Mouse (Mus musculus) midbrain, embryonic 11.5 days (tissue): ENCODE results near the gene Acsm2. TPM values are rescaled to one million over a fixed set of nuclear protein-coding genes. Genes with fewer than 3 reads are reported as not detected.

ENCODE experiments used
- ATAC-seq: fragments of 200-750 bp; cut with Nextera tagmentation; 2 replicates; pipeline ENCODE4 v1.8.0; 2017; ENCODE audit warnings: moderate TSS enrichment, moderate library complexity; ENCODE audit not compliant: low FRiP score
- DNase-seq: peaks from one replicate; pipeline ENCODE4 v3.0.0; 2015; ENCODE audit warnings: low spot score; ENCODE audit errors: missing footprints
- H3K27ac ChIP-seq: fragments of 300-500 bp; sonication (generic); 2 replicates; pipeline ENCODE4 v1.5.1; 2014; ENCODE audit warnings: low read depth, low read length
- H3K27me3 ChIP-seq: fragments of 300-500 bp; sonication (generic); 2 replicates; pipeline ENCODE4 v1.6.1; 2014; ENCODE audit warnings: mild to moderate bottlenecking, low read length, moderate library complexity, mixed read lengths; ENCODE audit not compliant: control insufficient read depth, insufficient read depth
- H3K36me3 ChIP-seq: fragments of 300-500 bp; sonication (generic); 2 replicates; pipeline ENCODE4 v1.6.1; 2014; ENCODE audit warnings: mild to moderate bottlenecking, low read length, moderate library complexity, mixed read lengths; ENCODE audit not compliant: control insufficient read depth, insufficient read depth
- H3K4me1 ChIP-seq: fragments of 300-500 bp; sonication (generic); 2 replicates; pipeline ENCODE4 v1.6.1; 2014; ENCODE audit warnings: low read length; ENCODE audit not compliant: control insufficient read depth, insufficient read depth
- H3K4me2 ChIP-seq: fragments of 300-500 bp; sonication (generic); 2 replicates; pipeline ENCODE4 v1.6.1; 2014; ENCODE audit warnings: mild to moderate bottlenecking, moderate library complexity
- H3K4me3 ChIP-seq: fragments of 300-500 bp; sonication (generic); 2 replicates; pipeline ENCODE4 v1.5.1; 2014; ENCODE audit warnings: low read depth, low read length
- H3K9ac ChIP-seq: fragments of 300-500 bp; sonication (generic); 2 replicates; pipeline ENCODE4 v1.6.1; 2014; ENCODE audit warnings: low read length
- H3K9me3 ChIP-seq: fragments of 300-500 bp; sonication (generic); 2 replicates; pipeline ENCODE4 v1.6.1; 2016; ENCODE audit warnings: low read length; ENCODE audit not compliant: control insufficient read depth
- WGBS: fragments of 180-500 bp; shearing (Covaris S2); extraction: QIAGEN DNeasy Blood & Tissue Kit; methylation state at CpG from one replicate; pipeline ENCODE4 v1.1.7; 2014; 5-methylcytosine and 5-hydroxymethylcytosine counted together
- polyA plus RNA-seq: library from polyadenylated mRNA; unstranded; fragments of >200 nt; fragmentation: Nextera tagmentation; extraction: Ambion mirVana; gene quantifications from 2 replicates; pipeline ENCODE4 v1.2.1, GENCODE M21; 2014

Gene Acsm2
- polyA plus RNA-seq, 1 experiment from 2014 or later, result not detected

GRCm38 (mm10) chr7:119523389-119523788 is 30.8 kb upstream of the Acsm2 start, which contains the start of gene Pdilt:
Gene Pdilt (minus strand): TSS chr7:119523489.
- Histone ChIP-seq H3K27ac (no peak within 1 kb of the TSS), H3K4me1 (no peaks in the 10 kb centered on the region), H3K27me3 (no peaks in the 10 kb centered on the region), H3K9me3 (no peaks in the 10 kb centered on the region), H3K36me3 (no peaks in the 10 kb centered on the region), H3K4me2 (no peak within 1 kb of the TSS), H3K4me3 (no peak within 1 kb of the TSS), H3K9ac (no peak within 1 kb of the TSS)
- DNase-seq, result no peak
- no peak for ATAC-seq
- 76% methylated on average over 4 of the region's 4 CpGs for WGBS

GRCm38 (mm10) chr7:119525881-119526281 is 28.3 kb upstream of the Acsm2 start:
- DNase-seq (no peak), ATAC-seq (no peak)
- Histone ChIP-seq H3K27ac (no peak overlapping the region), H3K36me3 (no peaks in the 10 kb centered on the region), H3K4me3 (no peak overlapping the region), H3K9me3 (no peaks in the 10 kb centered on the region), H3K4me1 (no peaks in the 10 kb centered on the region), H3K27me3 (no peaks in the 10 kb centered on the region), H3K9ac (no peak overlapping the region), H3K4me2 (no peak overlapping the region)
- 56% methylated on average over 2 of the region's 2 CpGs for WGBS

GRCm38 (mm10) chr7:119526486-119526885 is 27.7 kb upstream of the Acsm2 start:
- ATAC-seq (no peak), DNase-seq (no peak)
- Histone ChIP-seq H3K36me3 (no peaks in the 10 kb centered on the region), H3K4me3 (no peak overlapping the region), H3K27ac (no peak overlapping the region), H3K4me2 (no peak overlapping the region), H3K9ac (no peak overlapping the region), H3K27me3 (no peaks in the 10 kb centered on the region), H3K4me1 (no peaks in the 10 kb centered on the region), H3K9me3 (no peaks in the 10 kb centered on the region)
- 72% methylated on average over 13 of the region's 13 CpGs for WGBS

GRCm38 (mm10) chr7:119527135-119527534 is 27.0 kb upstream of the Acsm2 start:
- Histone ChIP-seq H3K4me1 (no peaks in the 10 kb centered on the region), H3K36me3 (no peaks in the 10 kb centered on the region), H3K9ac (no peak overlapping the region), H3K9me3 (no peaks in the 10 kb centered on the region), H3K4me3 (no peak overlapping the region), H3K27ac (no peak overlapping the region), H3K4me2 (no peak overlapping the region), H3K27me3 (no peaks in the 10 kb centered on the region)
- ATAC-seq, result no peak
- DNase-seq, result no peak
- WGBS, result 91% methylated on average over 1 of the region's 1 CpGs

- DNase-seq (no peak), ATAC-seq (no peak)
- Histone ChIP-seq H3K27me3 (no peaks in the 10 kb centered on the region), H3K4me2 (no peak overlapping the region), H3K9ac (no peak overlapping the region), H3K36me3 (no peaks in the 10 kb centered on the region), H3K4me1 (no peaks in the 10 kb centered on the region), H3K27ac (no peak overlapping the region), H3K9me3 (no peaks in the 10 kb centered on the region), H3K4me3 (no peak overlapping the region)
- WGBS, result 86% methylated on average over 2 of the region's 2 CpGs
Observed at GRCm38 (mm10) chr7:119527548-119527947, 26.6 kb upstream of the Acsm2 start.

GRCm38 (mm10) chr7:119528617-119529016 is 25.5 kb upstream of the Acsm2 start:
- H3K4me1 ChIP-seq, result no peaks in the 10 kb centered on the region
- H3K9ac ChIP-seq, result no peak overlapping the region
- no peak overlapping the region for H3K27ac ChIP-seq
- H3K27me3 ChIP-seq, result no peaks in the 10 kb centered on the region
- no peak for ATAC-seq
- H3K9me3 ChIP-seq, result no peaks in the 10 kb centered on the region
- H3K36me3 ChIP-seq, result no peaks in the 10 kb centered on the region
- 82% methylated on average over 7 of the region's 7 CpGs for WGBS
- no peak overlapping the region for H3K4me2 ChIP-seq
- no peak for DNase-seq
- no peak overlapping the region for H3K4me3 ChIP-seq

GRCm38 (mm10) chr7:119532924-119533323 is 21.2 kb upstream of the Acsm2 start:
- Histone ChIP-seq H3K4me1 (no peaks in the 10 kb centered on the region), H3K36me3 (no peaks in the 10 kb centered on the region), H3K4me3 (no peak overlapping the region), H3K9me3 (no peaks in the 10 kb centered on the region), H3K9ac (no peak overlapping the region), H3K27me3 (no peaks in the 10 kb centered on the region), H3K27ac (no peak overlapping the region), H3K4me2 (no peak overlapping the region)
- ATAC-seq (no peak), DNase-seq (no peak)
- 50% methylated on average over 1 of the region's 1 CpGs for WGBS

GRCm38 (mm10) chr7:119534389-119534788 is 19.8 kb upstream of the Acsm2 start:
- Histone ChIP-seq H3K4me1 (no peaks in the 10 kb centered on the region), H3K4me2 (no peak overlapping the region), H3K9me3 (no peaks in the 10 kb centered on the region), H3K36me3 (no peaks in the 10 kb centered on the region), H3K9ac (no peak overlapping the region), H3K4me3 (no peak overlapping the region), H3K27ac (no peak overlapping the region), H3K27me3 (no peaks in the 10 kb centered on the region)
- no peak for ATAC-seq
- WGBS, result 81% methylated on average over 2 of the region's 2 CpGs
- DNase-seq, result no peak

GRCm38 (mm10) chr7:119542445-119542844 is 11.7 kb upstream of the Acsm2 start:
- Histone ChIP-seq H3K4me1 (no peaks in the 10 kb centered on the region), H3K4me3 (no peak overlapping the region), H3K27me3 (no peaks in the 10 kb centered on the region), H3K27ac (no peak overlapping the region), H3K36me3 (no peaks in the 10 kb centered on the region), H3K9ac (no peak overlapping the region), H3K9me3 (no peaks in the 10 kb centered on the region), H3K4me2 (no peak overlapping the region)
- 87% methylated on average over 2 of the region's 2 CpGs for WGBS
- ATAC-seq (no peak), DNase-seq (no peak)

- H3K4me3 ChIP-seq, result no peak overlapping the region
- no peak overlapping the region for H3K27ac ChIP-seq
- no peak overlapping the region for H3K9ac ChIP-seq
- H3K4me1 ChIP-seq, result no peaks in the 10 kb centered on the region
- no peaks in the 10 kb centered on the region for H3K27me3 ChIP-seq
- H3K36me3 ChIP-seq, result no peaks in the 10 kb centered on the region
- no peak overlapping the region for H3K4me2 ChIP-seq
- DNase-seq (no peak), ATAC-seq (no peak)
- no peaks in the 10 kb centered on the region for H3K9me3 ChIP-seq
Observed at GRCm38 (mm10) chr7:119545572-119545971, 8.6 kb upstream of the Acsm2 start.
